Mouse (Mus musculus): ENCODE measurements around the gene Ppm1e. TPM values are rescaled to one million over a fixed set of nuclear protein-coding genes. Genes with fewer than 3 reads are reported as not detected.

The Ppm1e gene
- polyA plus RNA-seq, 1 experiment from 2014 or later, result 22.9 TPM

DNA sequence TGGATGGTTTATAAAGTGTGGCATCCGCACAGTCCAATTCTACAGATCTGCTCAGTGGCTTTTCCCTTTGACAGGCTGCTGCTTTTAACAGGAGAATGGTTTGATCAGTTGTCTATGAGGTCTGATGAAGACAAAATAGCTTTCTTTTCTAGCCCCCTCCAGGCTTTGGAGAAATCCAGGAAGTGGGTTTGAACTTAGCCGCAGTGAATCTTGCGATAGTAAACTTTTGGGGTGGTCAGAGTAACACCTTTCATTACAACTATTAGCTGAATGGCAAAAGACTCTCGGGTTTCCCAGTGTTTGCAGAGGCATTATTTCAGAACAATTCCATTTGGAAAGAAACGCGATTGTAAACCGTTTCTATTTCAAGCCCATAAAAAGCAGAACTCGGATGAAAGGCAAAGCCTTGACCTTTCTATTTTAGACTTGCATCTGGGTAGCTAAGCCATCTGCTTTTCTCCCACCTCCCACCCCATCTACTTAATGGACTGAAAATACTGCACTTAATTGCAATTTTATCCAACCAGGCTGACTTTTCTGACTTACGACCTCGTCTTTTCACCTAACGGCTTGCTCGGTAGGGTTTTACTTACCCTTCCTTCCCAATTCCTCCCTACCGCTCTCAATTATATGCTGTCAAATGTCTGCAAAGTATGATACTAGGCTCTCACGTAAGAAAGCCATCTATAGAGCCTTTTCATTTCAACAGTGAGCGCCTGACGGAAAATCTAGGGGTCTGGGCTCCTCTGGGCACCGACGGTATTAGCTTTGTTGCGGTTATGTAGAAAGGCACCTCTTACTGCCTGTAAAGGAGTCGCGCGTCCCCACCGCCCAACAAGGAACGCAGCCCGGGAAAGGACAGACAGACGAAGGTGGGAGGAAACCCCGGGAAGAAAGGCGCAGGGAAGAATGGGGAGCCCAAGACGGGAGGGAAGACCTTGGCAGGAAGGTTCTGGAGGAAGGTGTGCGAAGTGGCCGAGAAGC is 1.2 kb downstream of the Ppm1e start:
- H3K9ac ChIP-seq, result peak overlapping the region; percentile 93
- peak; percentile 29 for ATAC-seq (ENCODE audit: low read depth)
- H3K9me3 ChIP-seq, result no peaks in the 10 kb centered on the region
- peak overlapping the region; percentile 74 for H3K4me2 ChIP-seq
- peak overlapping the region; percentile 91 for H3K4me3 ChIP-seq
- H3K36me3 ChIP-seq, result peaks cover 11% of the 10 kb centered on the region; the same call in 1 of the 2 replicates
- H3K27me3 ChIP-seq, result 0 out of 2 replicates have a peak, but pooled peaks cover 9% of the 10 kb centered on the region
- H3K4me1 ChIP-seq (replicated peaks), result peaks cover 14% of the 10 kb centered on the region
- H3K27ac ChIP-seq (replicated peaks), result peak overlapping the region; percentile 90
- 3% methylated on average over 31 of the region's 31 CpGs for WGBS

DNA sequence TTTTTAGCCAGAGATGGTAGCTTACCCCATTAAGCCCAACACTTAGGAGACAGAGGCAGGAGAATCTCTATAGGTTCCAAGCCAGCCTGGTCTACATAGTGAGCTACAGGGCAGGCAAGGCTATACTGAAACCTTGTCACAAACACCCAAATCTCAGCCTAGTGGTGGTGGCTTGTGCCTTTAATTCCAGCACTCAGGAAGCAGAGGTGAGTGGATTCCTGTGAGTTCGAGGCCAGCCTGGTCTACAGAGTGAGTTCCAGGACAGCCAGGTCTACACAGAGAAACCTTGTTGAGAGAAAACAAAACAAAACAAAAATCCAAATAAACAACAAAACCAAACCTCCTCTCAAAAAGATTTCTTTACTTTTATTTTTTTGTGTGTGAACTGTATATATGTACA is 4.0 kb downstream of the Ppm1e start:
- Histone ChIP-seq H3K9ac (no peak overlapping the region), H3K27me3 (no peaks in the 10 kb centered on the region), H3K27ac (replicated peaks) (no peak overlapping the region), H3K36me3 (peaks cover 17% of the 10 kb centered on the region; the same call in 1 of the 2 replicates), H3K4me1 (replicated peaks) (peaks cover 14% of the 10 kb centered on the region), H3K9me3 (no peaks in the 10 kb centered on the region), H3K4me3 (no peak overlapping the region), H3K4me2 (no peak overlapping the region)
- 100% methylated on average over 1 of the region's 1 CpGs for WGBS
- ATAC-seq (ENCODE audit: low read depth), result no peak

DNA sequence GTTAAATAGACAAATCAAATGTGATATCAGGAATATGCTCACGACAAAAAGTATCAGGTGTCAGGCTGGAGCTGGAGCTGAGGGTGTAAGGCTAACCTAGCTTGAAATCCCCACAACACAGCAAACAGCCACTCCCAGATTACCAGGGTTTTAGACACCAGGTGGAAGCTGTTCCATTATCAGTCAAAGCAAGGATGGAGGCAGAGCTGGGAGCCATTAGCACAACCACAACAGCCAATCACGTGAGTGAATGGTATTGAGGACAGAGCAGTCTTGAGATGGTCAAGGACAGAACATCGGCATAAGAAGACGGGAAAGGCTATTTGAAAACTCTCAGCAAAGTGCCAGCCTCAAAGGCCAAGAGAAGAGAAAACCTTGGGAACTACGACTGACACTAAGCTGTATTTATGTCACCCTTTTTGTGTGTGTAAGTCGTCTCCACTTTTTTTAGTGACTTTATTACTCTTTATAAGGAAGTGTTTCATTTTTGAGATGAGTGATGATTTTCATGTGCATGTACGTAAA is 5.1 kb downstream of the Ppm1e start:
- Histone ChIP-seq H3K4me3 (no peak overlapping the region), H3K36me3 (peaks cover 18% of the 10 kb centered on the region; the same call in 1 of the 2 replicates), H3K27ac (replicated peaks) (no peak overlapping the region), H3K4me1 (replicated peaks) (peaks cover 14% of the 10 kb centered on the region), H3K9me3 (no peaks in the 10 kb centered on the region), H3K27me3 (no peaks in the 10 kb centered on the region), H3K9ac (no peak overlapping the region), H3K4me2 (no peak overlapping the region)
- WGBS, result 87% methylated on average over 7 of the region's 7 CpGs
- ATAC-seq (ENCODE audit: low read depth), result no peak

DNA sequence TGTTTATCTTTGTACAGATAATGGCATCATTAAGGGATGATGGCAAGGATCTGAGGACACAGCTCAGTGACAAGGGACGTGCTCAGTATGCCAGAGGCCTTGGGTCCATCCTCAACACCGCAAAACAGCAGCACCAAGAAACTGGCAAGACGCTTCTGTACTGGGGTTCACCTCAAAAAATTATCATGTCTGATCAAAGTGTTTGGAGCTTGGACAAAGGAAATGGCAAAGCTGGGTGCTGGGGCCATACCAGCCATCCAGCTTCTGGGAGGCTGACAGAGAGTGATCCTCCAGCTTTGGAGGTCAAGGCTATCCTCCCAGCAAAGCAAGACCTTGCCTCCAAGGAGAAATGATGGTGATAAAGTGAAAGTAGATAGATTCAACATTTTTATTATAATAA is 32.4 kb downstream of the Ppm1e start:
- H3K4me3 ChIP-seq, result no peak overlapping the region
- H3K9me3 ChIP-seq, result no peaks in the 10 kb centered on the region
- H3K9ac ChIP-seq, result no peak overlapping the region
- WGBS, result 89% methylated on average over 3 of the region's 3 CpGs
- 0 out of 2 replicates have a peak, but pooled peaks cover 3% of the 10 kb centered on the region for H3K4me1 ChIP-seq (replicated peaks)
- no peak for ATAC-seq (ENCODE audit: low read depth)
- no peak overlapping the region for H3K4me2 ChIP-seq
- no peaks in the 10 kb centered on the region for H3K27me3 ChIP-seq
- peaks cover 8% of the 10 kb centered on the region; the same call in 1 of the 2 replicates for H3K36me3 ChIP-seq
- H3K27ac ChIP-seq (replicated peaks), result no peak overlapping the region

- Histone ChIP-seq H3K4me2 (no peak overlapping the region), H3K9me3 (no peaks in the 10 kb centered on the region), H3K36me3 (no peaks in the 10 kb centered on the region), H3K9ac (no peak overlapping the region), H3K27ac (replicated peaks) (no peak overlapping the region), H3K27me3 (no peaks in the 10 kb centered on the region), H3K4me3 (no peak overlapping the region), H3K4me1 (replicated peaks) (peaks cover 14% of the 10 kb centered on the region)
- WGBS, result 50% methylated on average over 8 of the region's 8 CpGs
- no peak for ATAC-seq (ENCODE audit: low read depth)
Observed at GRCm38 (mm10) chr11:87322558-87322957, 36.3 kb downstream of the Ppm1e start.

DNA sequence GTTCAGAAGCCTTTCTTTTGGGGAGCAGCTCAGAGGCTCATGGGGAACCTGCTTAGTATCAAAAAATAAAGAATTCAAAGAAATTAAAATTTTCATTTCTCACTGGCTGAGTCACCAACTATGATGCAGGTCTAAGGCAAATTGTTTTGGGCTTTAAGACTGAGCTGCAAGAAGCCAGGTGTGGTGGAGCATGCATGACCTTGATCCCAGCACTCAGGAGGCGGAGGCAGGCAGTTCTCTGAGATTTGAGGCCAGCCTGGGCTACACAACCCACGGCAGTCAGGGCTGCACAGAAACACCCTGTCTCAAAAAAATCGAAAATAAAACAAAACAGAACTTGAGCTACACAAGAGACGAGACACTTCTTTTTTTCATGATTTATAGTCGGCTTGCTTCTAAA is 38.8 kb downstream of the Ppm1e start:
- H3K27me3 ChIP-seq, result no peaks in the 10 kb centered on the region
- no peaks in the 10 kb centered on the region for H3K9me3 ChIP-seq
- no peak overlapping the region for H3K4me3 ChIP-seq
- no peak overlapping the region for H3K27ac ChIP-seq (replicated peaks)
- peaks cover 14% of the 10 kb centered on the region for H3K4me1 ChIP-seq (replicated peaks)
- no peak for ATAC-seq (ENCODE audit: low read depth)
- H3K9ac ChIP-seq, result no peak overlapping the region
- H3K36me3 ChIP-seq, result no peaks in the 10 kb centered on the region
- WGBS, result 69% methylated on average over 5 of the region's 5 CpGs
- H3K4me2 ChIP-seq, result no peak overlapping the region

DNA sequence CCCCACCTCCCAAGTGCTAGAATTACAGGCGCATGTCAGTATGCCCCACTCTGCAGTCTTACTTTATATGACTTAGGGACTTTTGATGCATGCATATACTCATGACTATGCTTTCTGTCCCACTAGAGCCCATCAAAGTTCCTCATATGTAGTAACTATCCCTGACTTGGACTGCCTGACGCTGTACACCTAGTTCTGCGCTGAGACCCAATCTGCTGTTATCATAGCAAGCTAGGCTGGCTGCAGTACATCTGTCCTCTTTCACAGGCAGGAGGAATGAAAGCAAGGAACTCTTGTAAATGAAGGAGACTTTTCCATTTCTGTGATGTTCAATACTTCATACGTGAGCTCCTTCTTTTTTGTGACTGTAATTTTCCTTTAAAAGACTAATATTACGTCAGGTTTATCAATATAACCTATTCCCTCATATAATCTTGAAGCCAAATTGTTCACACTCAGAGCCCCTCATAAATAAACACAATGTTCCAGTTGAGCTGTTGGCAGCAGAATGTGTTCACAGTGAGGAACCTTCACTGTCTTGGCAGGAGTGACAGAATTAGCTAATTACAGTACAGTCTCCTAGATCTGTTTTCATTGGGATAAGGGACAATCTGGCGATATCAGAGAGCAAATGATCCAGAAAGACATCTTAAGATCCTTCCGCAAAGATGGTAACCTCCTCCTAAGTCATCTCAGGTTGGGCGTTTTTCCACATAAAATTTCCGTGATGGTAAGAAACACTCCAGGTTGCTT is 39.7 kb downstream of the Ppm1e start:
- H3K4me3 ChIP-seq, result no peak overlapping the region
- WGBS, result 81% methylated on average over 9 of the region's 9 CpGs
- no peaks in the 10 kb centered on the region for H3K36me3 ChIP-seq
- no peak overlapping the region for H3K9ac ChIP-seq
- H3K9me3 ChIP-seq, result no peaks in the 10 kb centered on the region
- no peaks in the 10 kb centered on the region for H3K27me3 ChIP-seq
- H3K27ac ChIP-seq (replicated peaks), result peak overlapping the region; percentile 33; the same call in 1 of the 2 replicates
- peaks cover 14% of the 10 kb centered on the region for H3K4me1 ChIP-seq (replicated peaks)
- H3K4me2 ChIP-seq, result no peak overlapping the region
- no peak for ATAC-seq (ENCODE audit: low read depth)

- Histone ChIP-seq H3K36me3 (no peaks in the 10 kb centered on the region), H3K4me2 (no peak overlapping the region), H3K9me3 (no peaks in the 10 kb centered on the region), H3K4me1 (replicated peaks) (no peaks in the 10 kb centered on the region), H3K4me3 (no peak overlapping the region), H3K9ac (no peak overlapping the region), H3K27ac (replicated peaks) (no peak overlapping the region), H3K27me3 (no peaks in the 10 kb centered on the region)
- ATAC-seq (ENCODE audit: low read depth), result no peak
- 74% methylated on average over 3 of the region's 3 CpGs for WGBS
Observed at GRCm38 (mm10) chr11:87313533-87313932, 45.3 kb downstream of the Ppm1e start.

DNA sequence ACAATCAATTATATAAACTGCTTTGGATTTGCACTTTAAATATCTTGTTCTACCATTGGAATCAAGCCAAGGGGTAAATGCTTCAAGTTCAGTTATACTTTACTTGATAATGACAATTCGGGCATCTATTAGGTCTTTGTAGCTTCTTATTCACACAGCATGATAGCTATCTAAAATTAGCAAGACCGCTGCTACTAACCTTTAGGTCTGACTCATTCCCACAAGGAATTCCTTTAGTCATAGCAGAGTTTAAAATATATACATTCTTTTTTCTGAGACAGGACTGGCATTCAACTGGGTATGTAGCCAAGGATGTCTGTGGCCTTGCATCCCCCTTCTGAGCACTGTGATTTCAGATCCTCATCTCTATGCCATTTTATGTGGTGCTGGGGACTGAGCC is 48.5 kb downstream of the Ppm1e start:
- 93% methylated on average over 2 of the region's 2 CpGs for WGBS
- H3K36me3 ChIP-seq, result no peaks in the 10 kb centered on the region
- H3K27ac ChIP-seq (replicated peaks), result no peak overlapping the region
- H3K9me3 ChIP-seq, result no peaks in the 10 kb centered on the region
- no peak overlapping the region for H3K9ac ChIP-seq
- no peak overlapping the region for H3K4me3 ChIP-seq
- no peak overlapping the region for H3K4me2 ChIP-seq
- no peak for ATAC-seq (ENCODE audit: low read depth)
- H3K27me3 ChIP-seq, result no peaks in the 10 kb centered on the region
- no peaks in the 10 kb centered on the region for H3K4me1 ChIP-seq (replicated peaks)

- WGBS, result 92% methylated on average over 8 of the region's 8 CpGs
- H3K9me3 ChIP-seq, result no peaks in the 10 kb centered on the region
- no peak overlapping the region for H3K27ac ChIP-seq (replicated peaks)
- H3K4me1 ChIP-seq (replicated peaks), result no peaks in the 10 kb centered on the region
- H3K27me3 ChIP-seq, result no peaks in the 10 kb centered on the region
- H3K4me3 ChIP-seq, result no peak overlapping the region
- no peak overlapping the region for H3K4me2 ChIP-seq
- H3K9ac ChIP-seq, result no peak overlapping the region
- no peaks in the 10 kb centered on the region for H3K36me3 ChIP-seq
- no peak for ATAC-seq (ENCODE audit: low read depth)
Observed at GRCm38 (mm10) chr11:87309329-87310074, 49.3 kb downstream of the Ppm1e start.

DNA sequence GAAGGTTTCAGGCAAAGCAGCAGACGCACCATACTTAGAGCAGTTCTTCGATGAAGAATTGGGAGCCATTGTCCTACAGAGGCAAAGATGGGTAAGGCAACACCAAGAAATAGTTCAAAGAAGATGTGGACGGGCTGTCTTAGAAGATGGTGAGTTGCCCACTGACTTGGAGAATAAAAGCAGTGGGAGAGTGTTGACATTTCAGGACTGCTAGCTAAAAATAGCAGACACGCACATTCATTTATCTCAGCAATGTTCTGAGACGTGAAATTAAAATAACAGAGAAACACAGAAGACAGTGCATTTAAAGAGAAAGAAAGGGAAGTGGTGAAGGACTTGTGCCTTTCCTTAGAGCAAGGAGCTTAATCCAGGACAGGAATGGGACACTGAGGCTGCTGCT is 59.8 kb downstream of the Ppm1e start:
- Histone ChIP-seq H3K9me3 (no peaks in the 10 kb centered on the region), H3K9ac (no peak overlapping the region), H3K27me3 (no peaks in the 10 kb centered on the region), H3K27ac (replicated peaks) (no peak overlapping the region), H3K4me1 (replicated peaks) (no peaks in the 10 kb centered on the region), H3K4me2 (no peak overlapping the region), H3K36me3 (no peaks in the 10 kb centered on the region), H3K4me3 (no peak overlapping the region)
- ATAC-seq (ENCODE audit: low read depth), result no peak
- WGBS, result 77% methylated on average over 5 of the region's 5 CpGs

All from neural tube, embryonic 13.5 days (tissue).